Mouse (Mus musculus): ENCODE measurements around the gene Fam208b. TPM values are rescaled to one million over a fixed set of nuclear protein-coding genes. Genes with fewer than 3 reads are reported as not detected.

The Fam208b gene
- polyA plus RNA-seq, 1 experiment from 2014 or later = 3.2 TPM

DNA sequence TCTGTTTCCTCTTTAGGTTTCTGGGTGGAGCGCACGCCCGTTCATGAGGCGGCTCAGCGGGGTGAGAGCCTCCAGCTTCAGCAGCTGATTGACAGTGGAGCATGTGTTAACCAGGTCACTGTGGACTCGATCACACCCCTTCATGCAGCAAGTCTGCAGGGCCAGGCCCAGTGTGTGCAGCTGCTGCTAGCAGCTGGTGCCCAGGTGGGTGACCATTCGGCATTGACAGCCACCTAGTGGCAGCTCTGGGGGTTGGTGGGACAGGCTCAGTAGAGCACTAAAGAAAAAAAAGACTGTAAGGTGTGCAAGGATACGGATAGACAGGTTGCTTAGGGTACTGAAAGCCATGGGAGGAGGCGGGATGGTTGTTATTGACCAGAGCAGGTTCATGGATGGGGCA is 31.1 kb upstream of the Fam208b start:
- no peak; the same call in 1 of the 2 replicates for ATAC-seq (ENCODE audit: low read depth)
- H3K4me2 ChIP-seq (ENCODE audit: low read depth, low read length) = no peak overlapping the region
- no peaks in the 10 kb centered on the region for H3K27me3 ChIP-seq (ENCODE audit: control insufficient read depth, insufficient read depth, low read depth, low read length)
- no peaks in the 10 kb centered on the region for H3K36me3 ChIP-seq (ENCODE audit: control insufficient read depth, insufficient read depth)
- H3K9me3 ChIP-seq (replicated peaks; ENCODE audit: control insufficient read depth, low read length) = no peaks in the 10 kb centered on the region
- 61% methylated on average over 9 of the region's 9 CpGs for WGBS (ENCODE audit: insufficient replicate concordance)
- H3K27ac ChIP-seq (ENCODE audit: low read length) = 0 out of 2 replicates have a peak overlapping the region, but pooled peaks have one; percentile 29
- no peak overlapping the region for H3K9ac ChIP-seq (ENCODE audit: low read depth, low read length)
- no peaks in the 10 kb centered on the region; the same call in 1 of the 2 replicates for H3K4me1 ChIP-seq (ENCODE audit: control insufficient read depth, low read depth, low read length)
- no peak overlapping the region for H3K4me3 ChIP-seq (ENCODE audit: low read depth, low read length)

DNA sequence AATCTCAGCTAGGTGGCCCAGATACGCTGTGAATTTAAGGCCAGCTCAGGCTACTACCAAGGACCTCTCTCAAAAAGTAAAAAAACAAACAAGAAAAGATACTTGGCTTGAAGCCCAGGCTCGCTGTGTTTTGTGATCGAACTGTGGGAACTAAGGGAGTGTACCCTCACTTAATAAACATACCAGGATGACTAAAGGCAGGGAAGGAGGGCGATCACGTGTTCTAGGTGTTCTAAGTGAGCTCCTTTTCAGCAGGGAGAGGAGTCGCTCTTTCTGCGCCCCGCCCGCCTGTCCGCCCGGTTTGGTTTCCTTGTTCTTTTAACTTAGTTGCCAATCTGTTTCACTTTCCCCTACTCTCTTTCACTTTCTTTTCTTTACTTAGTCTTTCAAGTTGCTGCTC is 25.9 kb upstream of the Fam208b start:
- WGBS (ENCODE audit: insufficient replicate concordance) = 47% methylated on average over 11 of the region's 11 CpGs
- Histone ChIP-seq H3K27ac (ENCODE audit: low read length) (no peak overlapping the region), H3K36me3 (ENCODE audit: control insufficient read depth, insufficient read depth) (no peaks in the 10 kb centered on the region), H3K4me3 (ENCODE audit: low read depth, low read length) (peak overlapping the region; percentile 18; the same call in 1 of the 2 replicates), H3K27me3 (ENCODE audit: control insufficient read depth, insufficient read depth, low read depth, low read length) (no peaks in the 10 kb centered on the region), H3K9ac (ENCODE audit: low read depth, low read length) (no peak overlapping the region), H3K9me3 (replicated peaks; ENCODE audit: control insufficient read depth, low read length) (no peaks in the 10 kb centered on the region), H3K4me2 (ENCODE audit: low read depth, low read length) (0 out of 2 replicates have a peak overlapping the region, but pooled peaks have one; percentile 3), H3K4me1 (ENCODE audit: control insufficient read depth, low read depth, low read length) (no peaks in the 10 kb centered on the region; the same call in 1 of the 2 replicates)
- peak; percentile 38; the same call in 1 of the 2 replicates for ATAC-seq (ENCODE audit: low read depth)

DNA sequence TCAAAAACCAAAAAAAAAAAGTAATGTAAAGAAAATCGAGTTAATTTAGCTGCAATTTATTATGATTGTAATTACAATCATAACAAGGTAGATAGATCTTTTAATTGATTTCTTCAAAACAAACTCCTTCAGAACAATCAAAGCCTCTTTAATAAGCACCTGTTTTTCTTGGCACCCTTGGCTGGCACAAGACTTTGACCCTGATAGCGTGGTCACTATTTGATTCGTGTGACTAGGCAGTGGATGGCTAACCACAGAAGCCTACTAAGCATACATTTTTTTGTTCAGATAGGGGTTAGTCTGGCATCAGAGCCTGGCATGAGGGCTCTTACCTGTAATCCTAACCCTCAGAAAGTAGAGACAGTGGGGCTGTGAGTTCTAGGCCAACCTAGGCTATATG is 24.2 kb upstream of the Fam208b start:
- ATAC-seq (ENCODE audit: low read depth) = no peak

DNA sequence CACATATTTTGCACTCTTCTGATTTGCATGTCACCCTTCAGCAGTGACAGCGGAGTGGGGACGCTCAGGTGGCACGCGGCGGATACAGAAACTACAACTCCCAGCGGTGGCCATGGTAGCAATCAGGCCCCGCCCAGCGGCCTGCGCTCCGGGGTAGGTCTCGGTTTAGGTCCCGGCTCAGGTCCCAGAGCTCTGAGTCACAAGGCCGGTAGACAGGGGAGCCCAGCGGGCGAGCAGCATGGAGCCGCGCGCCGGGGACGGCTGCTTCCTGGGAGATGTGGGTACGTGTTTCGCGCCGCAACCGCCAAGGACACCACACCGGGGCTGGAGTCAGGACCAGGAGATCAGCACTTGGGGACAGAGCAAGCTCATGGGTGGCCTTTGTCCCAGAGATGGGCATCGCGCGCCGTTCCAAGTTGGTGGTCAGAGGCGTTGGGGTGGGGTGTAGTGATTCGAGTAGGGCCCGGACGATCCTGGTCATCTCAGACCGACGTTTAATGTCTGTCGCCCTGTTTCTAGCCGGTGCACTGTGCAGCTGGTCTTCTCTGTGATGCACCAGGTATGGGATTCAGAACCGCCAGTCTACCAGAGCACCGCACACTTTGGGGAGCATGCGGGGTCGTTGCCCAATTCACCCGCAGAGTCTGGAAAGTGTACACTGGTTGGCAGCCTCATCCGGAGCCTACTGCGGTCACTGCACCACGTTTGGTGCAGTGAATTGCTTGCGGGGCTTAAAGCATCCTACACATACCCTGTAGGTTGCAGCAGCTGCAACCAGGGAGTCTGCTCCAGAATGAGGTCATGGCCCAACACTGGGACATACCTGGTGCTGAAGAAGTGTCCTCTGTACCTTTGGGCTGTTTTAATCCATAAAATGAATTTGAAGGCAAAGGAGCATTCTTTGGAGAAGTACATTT is 23.2 kb upstream of the Fam208b start, which contains the start of gene Asb13:
TSS of gene Asb13 (plus strand) at position 138 of the 917 bp plus-strand sequence.
- WGBS (ENCODE audit: insufficient replicate concordance) = under 1% methylated on average over 47 of the region's 47 CpGs
- H3K4me2 ChIP-seq (ENCODE audit: low read depth, low read length) = peak within 1 kb of the TSS; percentile 73
- H3K9me3 ChIP-seq (replicated peaks; ENCODE audit: control insufficient read depth, low read length) = no peaks in the 10 kb centered on the region
- peak within 1 kb of the TSS; percentile 68 for H3K9ac ChIP-seq (ENCODE audit: low read depth, low read length)
- H3K4me3 ChIP-seq (ENCODE audit: low read depth, low read length) = peak within 1 kb of the TSS; percentile 68
- ATAC-seq (ENCODE audit: low read depth) = peak; percentile 90
- H3K27ac ChIP-seq (ENCODE audit: low read length) = no peak within 1 kb of the TSS
- no peaks in the 10 kb centered on the region for H3K27me3 ChIP-seq (ENCODE audit: control insufficient read depth, insufficient read depth, low read depth, low read length)
- no peaks in the 10 kb centered on the region for H3K36me3 ChIP-seq (ENCODE audit: control insufficient read depth, insufficient read depth)
- no peaks in the 10 kb centered on the region; the same call in 1 of the 2 replicates for H3K4me1 ChIP-seq (ENCODE audit: control insufficient read depth, low read depth, low read length)

More for the DNA sequence above, 24.2 kb upstream of the Fam208b start:
- no peak overlapping the region for H3K4me3 ChIP-seq (ENCODE audit: low read depth, low read length)
- H3K4me2 ChIP-seq (ENCODE audit: low read depth, low read length) = no peak overlapping the region
- H3K27me3 ChIP-seq (ENCODE audit: control insufficient read depth, insufficient read depth, low read depth, low read length) = no peaks in the 10 kb centered on the region
- no peak overlapping the region for H3K27ac ChIP-seq (ENCODE audit: low read length)
- H3K9me3 ChIP-seq (replicated peaks; ENCODE audit: control insufficient read depth, low read length) = no peaks in the 10 kb centered on the region
- no peak overlapping the region for H3K9ac ChIP-seq (ENCODE audit: low read depth, low read length)
- H3K4me1 ChIP-seq (ENCODE audit: control insufficient read depth, low read depth, low read length) = no peaks in the 10 kb centered on the region; the same call in 1 of the 2 replicates
- WGBS (ENCODE audit: insufficient replicate concordance) = 63% methylated on average over 3 of the region's 3 CpGs
- H3K36me3 ChIP-seq (ENCODE audit: control insufficient read depth, insufficient read depth) = no peaks in the 10 kb centered on the region

DNA sequence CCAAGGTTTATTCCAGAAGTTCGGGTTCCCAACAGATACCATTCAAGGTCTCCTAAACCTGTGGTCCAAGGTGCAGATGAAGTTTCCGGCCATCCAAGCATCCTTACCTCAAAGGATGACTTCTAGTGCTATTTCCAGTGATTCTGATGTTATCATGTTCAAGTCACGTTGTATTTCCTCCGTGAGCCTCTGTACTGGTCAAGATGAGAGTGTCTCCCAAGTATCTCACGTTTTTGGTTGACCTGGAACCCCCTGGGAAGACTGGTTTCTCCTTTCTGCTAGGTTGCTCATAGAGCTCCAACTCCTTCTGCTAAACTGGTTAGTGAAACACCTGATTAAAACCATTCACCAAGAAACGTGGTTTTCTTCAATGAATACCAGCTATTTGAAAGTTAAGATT is 22.2 kb upstream of the Fam208b start:
- WGBS (ENCODE audit: insufficient replicate concordance) = 22% methylated on average over 6 of the region's 6 CpGs
- Histone ChIP-seq H3K9me3 (replicated peaks; ENCODE audit: control insufficient read depth, low read length) (no peaks in the 10 kb centered on the region), H3K4me1 (ENCODE audit: control insufficient read depth, low read depth, low read length) (no peaks in the 10 kb centered on the region; the same call in 1 of the 2 replicates), H3K4me2 (ENCODE audit: low read depth, low read length) (peak overlapping the region; percentile 73; the same call in 1 of the 2 replicates), H3K27me3 (ENCODE audit: control insufficient read depth, insufficient read depth, low read depth, low read length) (no peaks in the 10 kb centered on the region), H3K9ac (ENCODE audit: low read depth, low read length) (no peak overlapping the region), H3K4me3 (ENCODE audit: low read depth, low read length) (no peak overlapping the region; the same call in 1 of the 2 replicates), H3K27ac (ENCODE audit: low read length) (no peak overlapping the region), H3K36me3 (ENCODE audit: control insufficient read depth, insufficient read depth) (no peaks in the 10 kb centered on the region)
- ATAC-seq (ENCODE audit: low read depth) = no peak

DNA sequence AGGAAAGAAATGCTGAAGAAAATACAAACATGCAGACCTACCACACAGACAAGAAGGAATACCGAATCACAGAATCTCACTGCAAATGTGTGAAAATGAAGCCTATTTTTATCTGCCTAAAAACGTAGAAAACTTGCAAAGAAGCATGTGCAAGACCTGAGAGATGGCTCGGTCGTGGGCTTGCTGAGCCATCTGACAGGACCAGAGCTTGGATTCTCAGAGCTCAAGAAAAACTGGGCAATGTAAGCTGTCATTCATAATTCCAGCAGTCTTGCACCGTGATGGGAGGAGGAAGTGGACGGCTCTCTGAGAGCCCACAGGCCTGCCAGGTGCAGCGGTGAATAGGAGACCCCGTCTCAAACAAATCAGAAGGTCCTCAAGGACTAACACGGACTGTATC is 21.6 kb upstream of the Fam208b start:
- WGBS (ENCODE audit: insufficient replicate concordance) = 65% methylated on average over 9 of the region's 9 CpGs
- no peaks in the 10 kb centered on the region for H3K27me3 ChIP-seq (ENCODE audit: control insufficient read depth, insufficient read depth, low read depth, low read length)
- H3K36me3 ChIP-seq (ENCODE audit: control insufficient read depth, insufficient read depth) = no peaks in the 10 kb centered on the region
- no peak overlapping the region for H3K4me3 ChIP-seq (ENCODE audit: low read depth, low read length)
- no peak overlapping the region for H3K27ac ChIP-seq (ENCODE audit: low read length)
- no peaks in the 10 kb centered on the region; the same call in 1 of the 2 replicates for H3K4me1 ChIP-seq (ENCODE audit: control insufficient read depth, low read depth, low read length)
- no peak overlapping the region for H3K4me2 ChIP-seq (ENCODE audit: low read depth, low read length)
- no peaks in the 10 kb centered on the region for H3K9me3 ChIP-seq (replicated peaks; ENCODE audit: control insufficient read depth, low read length)
- no peak for ATAC-seq (ENCODE audit: low read depth)
- no peak overlapping the region for H3K9ac ChIP-seq (ENCODE audit: low read depth, low read length)

DNA sequence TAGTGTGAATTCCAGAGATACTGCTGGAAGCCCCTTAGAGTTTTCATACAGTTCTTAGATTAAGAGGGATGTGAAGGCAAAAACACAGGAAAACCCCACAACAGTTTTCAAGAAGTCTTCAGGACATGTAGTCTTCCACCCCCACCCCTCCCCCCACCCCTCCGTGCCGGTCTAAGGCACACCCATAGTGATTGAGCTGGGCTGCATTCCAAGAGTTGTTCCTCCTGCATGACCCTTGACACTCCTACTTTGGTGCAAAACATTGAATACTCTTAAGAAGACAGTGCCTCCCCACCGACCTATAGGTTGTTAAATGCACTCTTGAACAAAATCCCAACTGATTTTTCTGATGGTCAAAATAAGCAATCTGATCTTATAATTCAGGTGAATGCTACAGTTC is 17.2 kb upstream of the Fam208b start:
- Histone ChIP-seq H3K4me3 (ENCODE audit: low read depth, low read length) (no peak overlapping the region), H3K4me2 (ENCODE audit: low read depth, low read length) (no peak overlapping the region), H3K27ac (ENCODE audit: low read length) (no peak overlapping the region), H3K27me3 (ENCODE audit: control insufficient read depth, insufficient read depth, low read depth, low read length) (no peaks in the 10 kb centered on the region), H3K36me3 (ENCODE audit: control insufficient read depth, insufficient read depth) (no peaks in the 10 kb centered on the region), H3K4me1 (ENCODE audit: control insufficient read depth, low read depth, low read length) (no peaks in the 10 kb centered on the region), H3K9ac (ENCODE audit: low read depth, low read length) (no peak overlapping the region), H3K9me3 (replicated peaks; ENCODE audit: control insufficient read depth, low read length) (no peaks in the 10 kb centered on the region)
- WGBS (ENCODE audit: insufficient replicate concordance) = 18% methylated on average over 3 of the region's 3 CpGs
- ATAC-seq (ENCODE audit: low read depth) = no peak

DNA sequence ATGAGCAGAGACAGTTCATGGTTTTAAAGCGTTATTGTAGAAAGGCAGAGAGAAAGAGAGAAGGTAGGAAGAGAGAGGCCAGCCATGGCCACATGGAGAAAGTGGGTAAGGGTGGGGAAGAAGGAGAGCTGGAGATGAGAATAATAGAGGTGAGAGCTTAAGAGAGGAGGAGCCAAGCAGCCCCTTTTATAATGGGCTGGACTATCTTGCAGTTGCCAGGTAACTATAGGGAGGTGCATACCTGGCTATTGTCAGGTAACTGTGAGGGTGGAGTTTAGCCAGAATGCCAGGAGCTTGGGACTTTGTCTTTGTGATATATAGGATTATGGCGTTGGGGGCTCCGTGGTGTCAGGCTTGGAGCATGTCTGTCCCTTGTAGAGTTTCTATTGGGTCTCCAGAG is 16.2 kb upstream of the Fam208b start:
- no peaks in the 10 kb centered on the region for H3K9me3 ChIP-seq (replicated peaks; ENCODE audit: control insufficient read depth, low read length)
- 50% methylated on average over 3 of the region's 3 CpGs for WGBS (ENCODE audit: insufficient replicate concordance)
- no peak for ATAC-seq (ENCODE audit: low read depth)

More for the DNA sequence above, 16.2 kb upstream of the Fam208b start:
- H3K4me1 ChIP-seq (ENCODE audit: control insufficient read depth, low read depth, low read length) = no peaks in the 10 kb centered on the region
- no peak overlapping the region for H3K27ac ChIP-seq (ENCODE audit: low read length)
- H3K36me3 ChIP-seq (ENCODE audit: control insufficient read depth, insufficient read depth) = no peaks in the 10 kb centered on the region
- H3K4me2 ChIP-seq (ENCODE audit: low read depth, low read length) = no peak overlapping the region
- no peaks in the 10 kb centered on the region for H3K27me3 ChIP-seq (ENCODE audit: control insufficient read depth, insufficient read depth, low read depth, low read length)
- H3K4me3 ChIP-seq (ENCODE audit: low read depth, low read length) = no peak overlapping the region
- H3K9ac ChIP-seq (ENCODE audit: low read depth, low read length) = no peak overlapping the region
